Mouse (Mus musculus) erythroblast, embryonic 14.5 days (primary cell): ENCODE measurements around the gene Tecpr2.

Source experiments
- GATA1 ChIP-seq: IDR thresholded peaks from 2 replicates; pipeline ENCODE4 v1.6.1; 2012; ENCODE audit warnings: low read length, inconsistent platforms, mixed read lengths
- TAL1 ChIP-seq: IDR thresholded peaks from 3 replicates; pipeline ENCODE4 v1.6.1; 2012; ENCODE audit warnings: low read length, inconsistent platforms, mixed read lengths

DNA sequence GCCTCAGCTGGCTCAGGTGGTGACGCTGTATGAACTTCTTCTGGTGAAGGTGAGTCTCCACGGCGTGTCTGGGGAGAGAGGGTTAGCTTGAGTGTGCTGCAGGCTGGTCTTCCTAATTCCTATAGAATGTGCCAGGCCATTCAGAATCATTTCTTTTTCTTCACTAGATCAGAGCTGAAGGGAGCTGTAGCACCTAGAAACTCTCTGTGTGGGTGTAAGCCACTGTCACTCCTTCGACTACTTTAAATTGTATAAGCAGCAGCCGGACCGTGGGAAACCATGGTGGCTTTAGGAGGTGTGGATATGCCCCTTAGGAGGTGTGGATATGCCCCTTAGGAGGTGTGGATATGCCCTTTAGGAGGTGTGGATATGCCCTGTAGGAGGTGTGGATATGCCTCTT lies 25.1 kb upstream of the Tecpr2 start:
- no peak for TF ChIP-seq GATA1
- no peak for TF ChIP-seq TAL1
